Mouse (Mus musculus) limb, embryonic 13.5 days (tissue): Measurements from ENCODE around the gene Gm49380. TPM values are rescaled to one million over a fixed set of nuclear protein-coding genes. Genes with fewer than 3 reads are reported as not detected.

Source experiments
- ATAC-seq: fragments of 200-750 bp; cut with Nextera tagmentation; 2 replicates; pipeline ENCODE4 v1.8.0; 2017; ENCODE audit warnings: low read depth, moderate number of reproducible peaks, moderate TSS enrichment; ENCODE audit not compliant: low FRiP score
- H3K27ac ChIP-seq: fragments of 300-500 bp; sonication (generic); 2 replicates; pipeline ENCODE4 v1.5.1; 2015; ENCODE audit warnings: inconsistent platforms, mild to moderate bottlenecking, moderate library complexity
- H3K27me3 ChIP-seq: fragments of 300-500 bp; sonication (generic); 2 replicates; pipeline ENCODE4 v1.6.1; 2015; ENCODE audit warnings: mild to moderate bottlenecking, inconsistent platforms
- H3K36me3 ChIP-seq: fragments of 300-500 bp; sonication (generic); 2 replicates; pipeline ENCODE4 v1.6.1; 2015; ENCODE audit warnings: inconsistent platforms, mild to moderate bottlenecking, moderate library complexity
- H3K4me1 ChIP-seq: fragments of 300-500 bp; sonication (generic); 2 replicates; pipeline ENCODE4 v1.6.1; 2015; ENCODE audit warnings: inconsistent platforms
- H3K4me2 ChIP-seq: fragments of 300-500 bp; sonication (generic); replicated peaks from 2 replicates; pipeline ENCODE4 v1.6.1; 2015; ENCODE audit warnings: inconsistent platforms, mild to moderate bottlenecking, moderate library complexity
- H3K4me3 ChIP-seq: fragments of 300-500 bp; sonication (generic); 2 replicates; pipeline ENCODE4 v1.5.1; 2015; ENCODE audit warnings: moderate library complexity, mild to moderate bottlenecking, inconsistent platforms
- H3K9ac ChIP-seq: fragments of 300-500 bp; sonication (generic); 2 replicates; pipeline ENCODE4 v1.6.1; 2015; ENCODE audit warnings: mild to moderate bottlenecking, inconsistent platforms
- H3K9me3 ChIP-seq: fragments of 300-500 bp; sonication (generic); 2 replicates; pipeline ENCODE4 v1.6.1; 2016; ENCODE audit warnings: inconsistent platforms
- WGBS: fragments of 180-500 bp; shearing (Covaris S2); methylation state at CpG from one replicate; pipeline ENCODE4 v1.1.7; 2015; 5-methylcytosine and 5-hydroxymethylcytosine counted together
- polyA plus RNA-seq: library from polyadenylated mRNA; unstranded; fragments of >200 nt; fragmentation: Nextera tagmentation; extraction: Ambion mirVana; gene quantifications from 2 replicates; pipeline ENCODE4 v1.2.1, GENCODE M21; 2015

Gm49380 gene
- polyA plus RNA-seq, 1 experiment from 2014 or later: 0.10 TPM

GRCm38 (mm10) chr9:44067241-44067959 is 45.9 kb downstream of the Gm49380 start:
- Histone ChIP-seq H3K9me3 (no peaks in the 10 kb centered on the region), H3K27ac (no peak overlapping the region), H3K4me3 (peak overlapping the region; percentile 57), H3K36me3 (no peaks in the 10 kb centered on the region), H3K27me3 (peaks cover 14% of the 10 kb centered on the region), H3K4me1 (peaks cover 33% of the 10 kb centered on the region), H3K4me2 (peak overlapping the region; percentile 94), H3K9ac (peak overlapping the region; percentile 70)
- peak; percentile 17; the same call in 1 of the 2 replicates for ATAC-seq
- WGBS: 6% methylated on average over 15 of the region's 15 CpGs

DNA sequence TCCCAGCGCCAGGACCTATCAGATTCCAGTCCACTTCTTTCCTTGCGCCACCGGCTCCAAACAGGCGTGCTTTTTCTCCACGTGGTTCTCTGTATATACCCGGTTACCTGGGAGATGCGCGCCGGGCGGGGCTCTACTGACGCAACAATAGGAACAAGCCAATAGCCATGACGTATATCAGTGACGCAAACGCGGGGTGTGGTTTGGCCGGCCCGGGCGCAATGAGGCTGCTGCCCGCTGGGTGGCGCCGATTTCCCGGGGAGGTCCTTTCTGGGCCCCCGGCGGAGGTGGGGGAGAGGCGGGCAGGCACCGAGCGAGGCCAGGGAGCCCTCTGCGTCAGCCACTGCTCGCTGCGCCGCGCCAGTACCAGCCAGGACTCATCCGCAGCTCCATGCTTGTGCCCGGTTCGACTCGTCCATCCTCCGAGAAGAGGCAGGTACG is 46.5 kb downstream of the Gm49380 start, which contains the start of gene Usp2:
TSS of gene Usp2 (plus strand) at position 237 of the 441 bp plus-strand sequence.
- no peaks in the 10 kb centered on the region for H3K36me3 ChIP-seq
- peak within 1 kb of the TSS; percentile 57 for H3K4me3 ChIP-seq
- H3K9ac ChIP-seq: peak within 1 kb of the TSS; percentile 70
- H3K27ac ChIP-seq: no peak within 1 kb of the TSS
- H3K4me1 ChIP-seq: peaks cover 27% of the 10 kb centered on the region
- under 1% methylated on average over 38 of the region's 38 CpGs for WGBS
- peak within 1 kb of the TSS; percentile 94 for H3K4me2 ChIP-seq
- ATAC-seq: peak; percentile 97
- H3K9me3 ChIP-seq: no peaks in the 10 kb centered on the region
- H3K27me3 ChIP-seq: peaks cover 14% of the 10 kb centered on the region

- H3K4me2 ChIP-seq: no peak overlapping the region
- H3K4me3 ChIP-seq: no peak overlapping the region
- H3K9ac ChIP-seq: no peak overlapping the region
- no peaks in the 10 kb centered on the region for H3K9me3 ChIP-seq
- H3K4me1 ChIP-seq: peaks cover 13% of the 10 kb centered on the region
- 38% methylated on average over 1 of the region's 1 CpGs for WGBS
- H3K36me3 ChIP-seq: no peaks in the 10 kb centered on the region
- H3K27me3 ChIP-seq: peaks cover 6% of the 10 kb centered on the region; the same call in 1 of the 2 replicates
- no peak for ATAC-seq
- H3K27ac ChIP-seq: no peak overlapping the region
Observed at GRCm38 (mm10) chr9:44065177-44065576, 48.1 kb downstream of the Gm49380 start.

- Histone ChIP-seq H3K4me3 (no peak overlapping the region), H3K27ac (no peak overlapping the region), H3K4me1 (no peaks in the 10 kb centered on the region), H3K4me2 (no peak overlapping the region), H3K27me3 (no peaks in the 10 kb centered on the region), H3K36me3 (no peaks in the 10 kb centered on the region), H3K9me3 (no peaks in the 10 kb centered on the region), H3K9ac (no peak overlapping the region)
- 86% methylated on average over 6 of the region's 6 CpGs for WGBS
- no peak for ATAC-seq
Observed at GRCm38 (mm10) chr9:44058606-44059005, 54.7 kb downstream of the Gm49380 start.

DNA sequence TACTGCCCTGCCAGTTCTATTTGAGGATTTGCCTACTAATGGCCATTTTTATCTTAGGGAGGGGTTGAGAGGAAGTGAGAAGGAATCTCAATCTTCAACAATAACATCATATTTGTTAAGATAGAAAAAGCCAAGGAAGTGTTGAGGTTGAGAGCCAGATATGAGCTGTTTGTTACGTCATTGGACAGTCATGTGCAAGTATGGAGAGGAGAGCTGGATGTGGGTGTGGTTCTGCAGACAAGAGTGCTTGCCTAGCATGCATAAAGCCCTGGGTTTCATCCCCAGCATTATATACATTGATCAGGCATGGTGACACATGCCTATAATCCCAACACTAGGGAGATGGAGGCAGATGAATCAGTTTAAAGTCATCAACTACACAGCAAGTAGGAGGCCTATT is 59.4 kb downstream of the Gm49380 start:
- no peak for ATAC-seq

DNA sequence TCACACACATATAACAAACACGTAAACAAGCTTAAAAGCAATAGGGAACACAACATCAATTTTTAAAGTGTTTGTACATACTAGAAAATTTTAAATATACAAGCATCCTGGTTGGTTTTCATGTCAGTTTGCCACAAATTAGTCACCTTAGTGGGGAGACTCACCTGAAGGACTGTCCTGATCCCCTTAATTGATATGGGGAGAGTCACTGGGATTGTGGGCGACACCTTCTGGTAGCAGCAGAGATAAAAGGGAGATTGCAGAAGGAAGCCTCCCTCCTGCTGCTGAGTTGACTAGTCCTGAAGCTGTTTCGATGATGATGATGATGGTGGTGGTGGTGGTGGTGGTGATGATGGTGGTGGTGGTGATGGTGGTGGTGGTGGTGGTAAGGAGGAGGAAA is 60.4 kb downstream of the Gm49380 start:
- ATAC-seq: no peak

More for the DNA sequence above, 59.4 kb downstream of the Gm49380 start:
- Histone ChIP-seq H3K9me3 (no peaks in the 10 kb centered on the region), H3K4me2 (no peak overlapping the region), H3K27ac (no peak overlapping the region), H3K4me3 (no peak overlapping the region), H3K27me3 (no peaks in the 10 kb centered on the region), H3K4me1 (no peaks in the 10 kb centered on the region), H3K36me3 (no peaks in the 10 kb centered on the region), H3K9ac (no peak overlapping the region)
- 64% methylated on average over 1 of the region's 1 CpGs for WGBS

DNA sequence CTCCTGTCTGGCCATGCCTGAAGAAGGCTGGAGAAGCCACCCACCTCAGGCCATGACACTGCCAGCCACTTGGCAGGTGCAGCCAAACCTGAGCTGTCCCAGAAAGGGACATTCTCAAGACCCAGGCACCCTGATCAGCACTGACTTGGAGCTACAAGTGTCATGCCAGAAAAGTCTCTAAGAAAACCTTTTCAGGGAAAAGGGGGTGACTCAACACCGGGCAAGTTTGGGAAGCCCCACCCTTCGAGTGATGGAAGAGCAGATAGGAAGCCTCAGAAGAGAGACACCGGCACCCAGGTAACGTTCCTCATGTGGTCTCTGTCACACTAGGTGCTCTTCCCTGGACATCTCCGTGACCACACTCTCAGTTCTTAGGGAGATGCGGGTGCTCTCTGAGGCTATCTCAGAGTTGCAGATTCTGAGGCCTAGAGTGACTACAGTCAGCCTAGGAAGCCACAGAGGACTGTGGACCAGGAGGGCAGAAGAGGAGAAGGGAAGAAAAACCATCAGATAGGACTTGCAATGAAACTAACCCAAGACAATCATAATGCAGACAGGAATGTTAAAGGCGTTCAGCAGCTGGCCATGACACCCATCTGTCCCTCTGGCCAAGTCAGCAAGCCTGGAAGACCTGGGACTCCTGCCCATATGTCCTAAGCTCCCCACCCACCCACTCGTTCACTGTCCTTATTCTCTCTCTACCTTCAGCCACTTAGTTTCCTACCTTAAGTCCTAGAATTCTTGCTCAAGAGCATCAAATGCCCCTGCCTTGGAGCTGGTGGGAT is 63.7 kb downstream of the Gm49380 start:
- Histone ChIP-seq H3K4me3 (no peak overlapping the region), H3K9me3 (no peaks in the 10 kb centered on the region), H3K36me3 (no peaks in the 10 kb centered on the region), H3K27ac (no peak overlapping the region), H3K4me1 (no peaks in the 10 kb centered on the region), H3K27me3 (peaks cover 20% of the 10 kb centered on the region), H3K4me2 (no peak overlapping the region), H3K9ac (no peak overlapping the region)
- 89% methylated on average over 8 of the region's 8 CpGs for WGBS
- ATAC-seq: no peak

More for the DNA sequence above, 60.4 kb downstream of the Gm49380 start:
- Histone ChIP-seq H3K27me3 (no peaks in the 10 kb centered on the region), H3K4me3 (no peak overlapping the region), H3K4me1 (no peaks in the 10 kb centered on the region), H3K9ac (no peak overlapping the region), H3K36me3 (no peaks in the 10 kb centered on the region), H3K9me3 (no peaks in the 10 kb centered on the region), H3K4me2 (no peak overlapping the region), H3K27ac (no peak overlapping the region)
- 66% methylated on average over 3 of the region's 3 CpGs for WGBS

DNA sequence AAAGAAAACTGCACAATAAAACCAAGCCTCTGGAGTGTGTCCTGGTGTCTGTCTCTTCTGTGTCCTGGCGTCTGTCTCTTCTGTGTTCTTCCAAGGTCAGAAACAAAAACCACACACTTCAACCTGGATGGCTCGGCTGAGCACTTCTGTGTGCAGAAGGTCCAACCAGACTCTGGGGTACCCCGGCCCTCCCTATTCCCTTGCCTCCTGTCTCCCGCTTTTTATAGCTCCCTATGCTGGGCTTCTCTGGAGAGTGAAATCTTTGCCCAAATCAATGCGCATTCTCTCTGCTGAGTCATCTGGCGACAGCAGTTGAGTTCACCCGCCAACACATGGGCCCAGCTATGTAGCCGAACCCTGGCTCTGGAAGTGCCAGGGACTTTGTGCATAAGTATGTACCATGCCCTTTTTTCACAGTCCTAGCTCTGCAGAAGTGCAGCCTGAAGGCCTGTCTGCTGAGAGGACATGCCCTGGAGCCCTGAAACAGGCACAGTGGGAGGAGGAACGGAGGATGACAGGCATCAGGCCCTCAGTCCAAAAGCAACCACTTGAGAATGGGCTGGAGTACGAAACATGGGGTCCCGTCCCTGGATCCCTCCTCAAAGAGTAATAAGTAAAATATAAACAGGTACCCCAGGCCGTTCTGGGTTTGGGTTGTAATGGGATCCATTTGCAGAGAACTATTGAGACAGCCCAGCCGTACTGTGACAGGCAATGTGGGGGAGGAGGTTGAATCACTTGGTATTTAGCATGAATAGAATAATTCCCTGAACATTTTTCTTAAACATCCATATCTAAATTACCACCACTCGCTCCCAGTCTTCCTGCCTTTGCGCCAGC is 64.5 kb downstream of the Gm49380 start:
- Histone ChIP-seq H3K27ac (no peak overlapping the region), H3K27me3 (peaks cover 28% of the 10 kb centered on the region), H3K36me3 (no peaks in the 10 kb centered on the region), H3K9ac (no peak overlapping the region), H3K4me3 (no peak overlapping the region), H3K9me3 (no peaks in the 10 kb centered on the region), H3K4me2 (no peak overlapping the region), H3K4me1 (peaks cover 3% of the 10 kb centered on the region)
- WGBS: 70% methylated on average over 15 of the region's 15 CpGs
- ATAC-seq: no peak

DNA sequence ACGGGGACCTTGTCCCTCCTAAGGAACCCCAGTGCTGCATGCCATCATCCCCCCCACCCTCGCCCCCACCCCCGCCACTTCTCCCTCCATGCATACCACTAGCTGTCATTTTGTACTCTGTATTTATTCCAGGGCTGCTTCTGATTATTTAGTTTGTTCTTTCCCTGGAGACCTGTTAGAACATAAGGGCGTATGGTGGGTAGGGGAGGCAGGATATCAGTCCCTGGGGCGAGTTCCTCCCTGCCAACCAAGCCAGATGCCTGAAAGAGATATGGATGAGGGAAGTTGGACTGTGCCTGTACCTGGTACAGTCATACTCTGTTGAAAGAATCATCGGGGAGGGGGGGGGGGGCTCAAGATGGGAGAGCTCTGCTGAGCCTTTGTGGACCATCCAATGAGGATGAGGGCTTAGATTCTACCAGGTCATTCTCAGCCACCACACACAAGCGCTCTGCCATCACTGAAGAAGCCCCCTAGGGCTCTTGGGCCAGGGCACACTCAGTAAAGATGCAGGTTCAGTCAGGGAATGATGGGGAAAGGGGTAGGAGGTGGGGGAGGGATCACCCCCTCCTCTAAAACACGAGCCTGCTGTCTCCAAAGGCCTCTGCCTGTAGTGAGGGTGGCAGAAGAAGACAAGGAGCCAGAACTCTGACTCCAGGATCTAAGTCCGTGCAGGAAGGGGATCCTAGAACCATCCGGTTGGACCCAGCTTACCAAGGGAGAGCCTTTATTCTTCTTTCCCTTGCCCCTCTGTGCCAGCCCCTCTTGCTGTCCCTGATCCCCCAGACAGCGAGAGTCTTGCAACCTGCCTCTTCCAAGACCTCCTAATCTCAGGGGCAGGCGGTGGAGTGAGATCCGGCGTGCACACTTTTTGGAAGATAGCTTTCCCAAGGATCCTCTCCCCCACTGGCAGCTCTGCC is 65.5 kb downstream of the Gm49380 start:
- ATAC-seq: no peak
- no peak overlapping the region for H3K9ac ChIP-seq
- H3K4me1 ChIP-seq: peaks cover 13% of the 10 kb centered on the region
- WGBS: 76% methylated on average over 14 of the region's 14 CpGs
- no peaks in the 10 kb centered on the region for H3K9me3 ChIP-seq
- no peaks in the 10 kb centered on the region for H3K36me3 ChIP-seq
- no peak overlapping the region for H3K27ac ChIP-seq
- H3K27me3 ChIP-seq: peaks cover 38% of the 10 kb centered on the region
- no peak overlapping the region for H3K4me2 ChIP-seq
- no peak overlapping the region for H3K4me3 ChIP-seq

DNA sequence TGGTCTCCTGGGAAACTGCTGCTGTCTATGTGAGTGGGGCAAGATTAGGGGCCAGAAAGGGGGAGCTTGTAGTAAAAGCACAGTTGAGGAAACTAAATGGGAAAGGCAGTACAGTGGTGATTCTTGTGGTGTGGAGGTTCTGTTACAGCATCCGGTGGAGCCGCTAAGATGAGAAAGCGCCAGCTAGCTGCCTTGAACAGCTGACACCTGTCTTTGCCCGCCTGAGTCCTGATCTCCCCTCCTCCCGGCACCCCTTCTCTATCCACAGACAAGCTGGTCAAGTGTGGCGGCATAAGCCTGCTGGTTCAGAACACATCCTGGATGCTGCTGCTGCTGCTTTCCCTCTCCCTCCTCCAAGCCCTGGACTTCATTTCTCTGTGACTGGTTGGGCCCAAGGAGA is 66.2 kb downstream of the Gm49380 start:
- Histone ChIP-seq H3K4me2 (no peak overlapping the region), H3K9me3 (no peaks in the 10 kb centered on the region), H3K27ac (no peak overlapping the region), H3K36me3 (no peaks in the 10 kb centered on the region), H3K4me1 (peaks cover 15% of the 10 kb centered on the region), H3K4me3 (no peak overlapping the region), H3K9ac (no peak overlapping the region), H3K27me3 (peaks cover 44% of the 10 kb centered on the region)
- no peak for ATAC-seq
- 56% methylated on average over 6 of the region's 6 CpGs for WGBS

DNA sequence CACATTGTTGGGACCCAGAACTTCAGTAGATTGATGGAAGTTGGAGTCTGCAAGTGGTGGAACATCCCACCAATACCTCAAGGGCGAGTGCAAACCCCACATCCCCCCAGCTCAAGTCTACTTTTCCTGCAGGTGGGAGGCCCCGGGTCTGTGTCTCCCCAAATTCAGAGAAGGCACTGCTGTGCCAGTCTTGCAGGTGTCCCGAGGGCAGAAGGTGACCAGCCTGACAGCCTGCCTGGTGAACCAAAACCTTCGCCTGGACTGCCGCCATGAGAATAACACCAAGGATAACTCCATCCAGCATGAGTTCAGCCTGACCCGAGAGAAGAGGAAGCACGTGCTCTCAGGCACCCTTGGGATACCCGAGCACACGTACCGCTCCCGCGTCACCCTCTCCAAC is 66.9 kb downstream of the Gm49380 start:
- Histone ChIP-seq H3K9me3 (no peaks in the 10 kb centered on the region), H3K36me3 (no peaks in the 10 kb centered on the region), H3K27me3 (peaks cover 50% of the 10 kb centered on the region), H3K4me3 (no peak overlapping the region), H3K4me2 (no peak overlapping the region), H3K4me1 (peaks cover 15% of the 10 kb centered on the region), H3K9ac (no peak overlapping the region), H3K27ac (no peak overlapping the region)
- 86% methylated on average over 12 of the region's 12 CpGs for WGBS
- ATAC-seq: no peak
